In the genomic region with DNA sequence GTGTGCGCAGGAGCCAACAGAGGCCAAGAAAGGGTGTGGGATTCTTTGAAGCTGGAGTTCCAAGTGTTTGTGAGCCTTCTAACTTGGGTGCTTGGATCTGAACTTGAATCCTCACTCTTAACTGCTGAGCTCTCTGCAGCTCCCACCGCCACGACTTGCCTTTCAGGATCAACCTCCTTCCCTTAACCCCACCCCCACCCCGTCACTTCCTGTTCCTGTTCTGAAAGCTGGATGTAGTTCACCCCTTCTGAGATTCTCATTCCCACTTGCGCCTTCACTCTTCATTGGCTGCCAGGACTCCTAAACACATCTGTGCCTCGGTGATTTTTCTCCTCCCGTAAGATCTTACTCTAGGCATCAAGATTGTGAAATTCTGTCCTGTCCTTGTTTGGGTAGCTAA, we compare ENCODE assay signal across 11 mouse cellular contexts. TPM values are rescaled to one million over a fixed set of nuclear protein-coding genes. Genes with fewer than 3 reads are reported as not detected.
DNase-seq lines count a peak whose midpoint lies in the region; ATAC-seq and TF ChIP-seq lines count a peak whose summit lies in the region.
"Had no signal": no experiment of that assay in that cellular context is flagged by ENCODE, and none has a peak within 500 bp of the region (broad histone marks: within the 10 kb centered on the region; RNA-seq: fewer than 3 reads in every experiment).

No protein-coding gene starts in this region.

- peak overlapping the region; percentile 53; the same call in 1 of the 2 replicates for H3K27ac ChIP-seq in layer of hippocampus, adult 2 months
- peak overlapping the region; percentile 57; the same call in 1 of the 2 replicates for H3K27ac ChIP-seq in intestine, postnatal 0 days (ENCODE audit: low read depth, low read length)
- H3K27ac ChIP-seq: macrophage had no signal

- H3K9me3 ChIP-seq in intestine, postnatal 0 days (ENCODE audit: control insufficient read depth): no peaks in the 10 kb centered on the region

- no peak for ATAC-seq in intestine, postnatal 0 days

- H3K9ac ChIP-seq in intestine, postnatal 0 days (ENCODE audit: low read depth, low read length): no peak overlapping the region

- WGBS in intestine, postnatal 0 days: 71% methylated on average over 7 of the region's 7 CpGs

- peak; percentile 20 for DNase-seq in embryo, embryonic 9.5 days (ENCODE audit: extremely low spot score)
- DNase-seq in embryo, embryonic 10.5 days (ENCODE audit: low spot score): no peak
- DNase-seq in layer of hippocampus, adult 2 months (ENCODE audit: low spot score in 2 of 2): no peak
- no peak for DNase-seq in layer of hippocampus, adult 18-20 months (ENCODE audit: low spot score in 2 of 2)
- peak; percentile 77 for DNase-seq in ES-CJ7 (ENCODE audit: low read depth, low spot score)
- DNase-seq in cerebellum, postnatal 36 days: no peak
- no peak for DNase-seq in left cerebral cortex, adult 9 months (ENCODE audit: low spot score in 2 of 2)
- DNase-seq: cerebellum, adult 11 months; gastrocnemius, postnatal 36 days had no signal

- H3K36me3 ChIP-seq in intestine, postnatal 0 days (ENCODE audit: control insufficient read depth, insufficient read depth): no peaks in the 10 kb centered on the region

- TF ChIP-seq CTCF in layer of hippocampus, adult 2 months (conservative IDR thresholded peaks at IDR 0.05): no peak
- TF ChIP-seq CTCF in intestine, postnatal 0 days (IDR thresholded peaks at IDR 0.05; ENCODE audit: low read depth): no peak

- H3K4me1 ChIP-seq in intestine, postnatal 0 days (replicated peaks; ENCODE audit: control insufficient read depth, insufficient read depth, low read length): 0 out of 2 replicates have a peak, but pooled peaks cover 3% of the 10 kb centered on the region

- H3K4me3 ChIP-seq in layer of hippocampus, adult 2 months: no peak overlapping the region
- H3K4me3 ChIP-seq in intestine, postnatal 0 days (ENCODE audit: low read depth, low read length): no peak overlapping the region

- H3K4me2 ChIP-seq in intestine, postnatal 0 days (replicated peaks; ENCODE audit: low read depth): peak overlapping the region; percentile 69; the same call in 1 of the 2 replicates

- H3K27me3 ChIP-seq in intestine, postnatal 0 days (replicated peaks; ENCODE audit: control insufficient read depth, insufficient read depth, low read length): peaks cover 5% of the 10 kb centered on the region; the same call in 1 of the 2 replicates

RNA-seq across cellular contexts. Expression of gene Akap2, which starts 43.1 kb away (rescaled TPM):
- 10 to 100 TPM; 46.8 to 52.0 TPM for total RNA-seq in layer of hippocampus, adult 2 months (2021)
- total RNA-seq in layer of hippocampus, adult 18-20 months (2021): 10 to 100 TPM; 52.0 to 53.2 TPM
- 9.6 and 12.4 TPM in 2 replicates for polyA plus RNA-seq in intestine, postnatal 0 days (2015; fragmentation: Nextera tagmentation; extraction: Ambion mirVana)

Comparison
In these comparisons a context has a peak if more than half of its experiments do, and no peak if none do; other contexts are left out.
1. DNase-seq: peak in embryo, embryonic 9.5 days (single experiment) and ES-CJ7 (single experiment); none in embryo, embryonic 10.5 days (single experiment), layer of hippocampus, adult 2 months (0 of 2), layer of hippocampus, adult 18-20 months (0 of 2), cerebellum, postnatal 36 days (0 of 2) and left cerebral cortex, adult 9 months (0 of 2).